Mouse (Mus musculus) intestine, embryonic 16.5 days (tissue): ENCODE measurements at regions not wholly inside any gene's neighbourhood (a gene's known extent, or its start where the extent isn't known, plus 50 kb on each side); places are given as distances from the start of the nearest gene placed in this dataset.

Source experiments
- ATAC-seq: fragments of 200-750 bp; cut with Nextera tagmentation; 2 replicates; pipeline ENCODE4 v1.8.0; 2017; ENCODE audit warnings: moderate TSS enrichment, moderate library complexity
- H3K27ac ChIP-seq: fragments of 300-500 bp; sonication (generic); 2 replicates; pipeline ENCODE4 v1.5.1; 2014; ENCODE audit warnings: mild to moderate bottlenecking, low read length
- H3K27me3 ChIP-seq: fragments of 300-500 bp; sonication (generic); replicated peaks from 2 replicates; pipeline ENCODE4 v1.6.1; 2014; ENCODE audit warnings: low read length, control low read depth, mixed read lengths; ENCODE audit not compliant: control insufficient read depth, insufficient read depth
- H3K36me3 ChIP-seq: fragments of 300-500 bp; sonication (generic); 2 replicates; pipeline ENCODE4 v1.6.1; 2014; ENCODE audit warnings: low read length, control low read depth; ENCODE audit not compliant: control insufficient read depth, insufficient read depth
- H3K4me1 ChIP-seq: fragments of 300-500 bp; sonication (generic); 2 replicates; pipeline ENCODE4 v1.6.1; 2014; ENCODE audit warnings: low read length, control low read depth, mixed read lengths; ENCODE audit not compliant: control insufficient read depth, insufficient read depth
- H3K4me2 ChIP-seq: fragments of 300-500 bp; sonication (generic); 2 replicates; pipeline ENCODE4 v1.6.1; 2014; ENCODE audit warnings: low read depth, low read length, control low read depth
- H3K4me3 ChIP-seq: fragments of 300-500 bp; sonication (generic); 2 replicates; pipeline ENCODE4 v1.5.1; 2014; ENCODE audit warnings: mild to moderate bottlenecking, low read length
- H3K9ac ChIP-seq: fragments of 300-500 bp; sonication (generic); 2 replicates; pipeline ENCODE4 v1.6.1; 2014; ENCODE audit warnings: low read depth, low read length
- H3K9me3 ChIP-seq: fragments of 300-500 bp; sonication (generic); 2 replicates; pipeline ENCODE4 v1.6.1; 2016; ENCODE audit warnings: low read length, control low read depth; ENCODE audit not compliant: control insufficient read depth
- WGBS: fragments of 180-500 bp; shearing (Covaris S2); extraction: QIAGEN DNeasy Blood & Tissue Kit; methylation state at CpG from one replicate; pipeline ENCODE4 v1.1.7; 2014; 5-methylcytosine and 5-hydroxymethylcytosine counted together

DNA sequence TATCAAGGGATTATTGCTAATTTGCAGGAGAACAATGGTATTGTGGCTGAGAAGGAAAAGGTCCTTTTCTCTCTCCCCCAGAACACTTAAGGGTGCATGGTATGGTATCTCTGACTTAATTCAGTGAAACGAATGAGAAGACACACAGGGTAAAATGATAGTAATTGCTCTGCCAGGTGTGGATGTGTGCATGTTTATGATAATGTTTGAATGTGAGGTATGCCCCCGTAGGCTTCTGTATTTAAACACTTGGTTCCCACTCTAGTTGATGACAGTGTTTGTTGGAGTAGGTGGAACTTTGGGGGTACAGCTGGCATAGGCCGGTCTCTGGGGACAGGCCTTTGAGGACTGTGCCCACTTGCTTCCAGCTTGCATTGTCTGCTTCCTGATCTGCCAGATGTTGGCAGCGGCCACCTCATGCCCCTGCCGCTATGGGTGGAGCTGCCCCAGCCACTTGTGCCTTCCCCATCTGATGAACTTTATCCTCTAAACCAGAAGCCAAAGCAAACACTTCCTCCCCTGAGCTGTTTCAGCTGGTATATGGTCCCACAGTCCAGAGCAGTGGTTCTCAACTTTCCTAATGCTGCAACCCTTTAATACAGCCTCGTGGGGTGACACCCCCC lies 53.0 kb upstream of the Egln3 start:
- ATAC-seq, result peak; percentile 78
- Histone ChIP-seq H3K4me3 (no peak overlapping the region), H3K36me3 (no peaks in the 10 kb centered on the region), H3K9ac (no peak overlapping the region), H3K27me3 (no peaks in the 10 kb centered on the region), H3K4me1 (peaks cover 7% of the 10 kb centered on the region; the same call in 1 of the 2 replicates), H3K9me3 (no peaks in the 10 kb centered on the region), H3K4me2 (no peak overlapping the region), H3K27ac (no peak overlapping the region)
- 72% methylated on average over 6 of the region's 6 CpGs for WGBS
